Mouse (Mus musculus): ENCODE measurements at regions not wholly inside any gene's neighbourhood (a gene's known extent, or its start where the extent isn't known, plus 50 kb on each side); places are given as distances from the start of the nearest gene placed in this dataset.
A peak's percentile ranks its signal among the peaks of the same experiment; 100 is the strongest.
"Not testable (repeated sequence)": the region's sequence is repeated elsewhere in the genome, so short reads cannot be mapped to it uniquely, and the experiment has no call there.

DNA sequence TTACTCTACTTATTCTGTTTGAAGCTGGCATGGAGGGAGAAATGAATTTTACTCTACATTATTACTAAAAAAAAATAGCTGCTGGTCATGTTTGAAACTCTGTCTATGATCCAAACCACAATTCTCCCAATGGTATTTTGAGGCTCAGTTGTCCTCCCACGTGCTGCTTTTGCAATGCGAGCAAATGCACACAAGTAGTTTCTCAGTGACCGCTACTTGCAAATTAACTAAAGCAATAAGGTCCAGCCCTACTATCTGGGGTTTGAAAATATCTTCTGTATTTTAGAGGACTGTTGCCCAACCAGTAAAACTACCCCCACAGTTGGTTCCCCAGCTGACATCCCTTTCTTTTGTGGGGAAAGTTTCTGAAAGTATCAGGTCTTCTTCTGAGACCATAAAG, 276.0 kb downstream of the Cetn3 start:
- no peak for DNase-seq

DNA sequence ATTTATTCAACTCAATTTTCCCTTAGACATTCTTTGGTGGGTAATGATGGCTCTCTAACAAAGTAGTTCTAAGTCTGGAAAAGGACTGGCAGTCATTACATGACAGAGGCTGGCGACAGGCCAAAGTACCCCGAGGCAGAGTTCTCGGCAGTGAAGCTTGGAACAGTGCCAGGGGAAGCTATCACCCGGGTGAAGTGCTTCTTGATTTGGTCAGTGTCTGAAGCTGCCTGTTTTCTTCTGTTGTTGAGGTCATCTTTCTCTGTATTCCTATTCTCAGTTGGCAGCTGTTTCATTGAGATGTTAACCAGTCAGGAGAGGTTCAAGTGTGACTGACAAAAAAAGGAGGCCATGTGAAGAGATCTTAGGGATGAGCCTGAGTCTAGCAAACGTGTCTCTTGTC, 276.6 kb downstream of the Cetn3 start:
- peak; percentile 43 to 69 for DNase-seq

DNA sequence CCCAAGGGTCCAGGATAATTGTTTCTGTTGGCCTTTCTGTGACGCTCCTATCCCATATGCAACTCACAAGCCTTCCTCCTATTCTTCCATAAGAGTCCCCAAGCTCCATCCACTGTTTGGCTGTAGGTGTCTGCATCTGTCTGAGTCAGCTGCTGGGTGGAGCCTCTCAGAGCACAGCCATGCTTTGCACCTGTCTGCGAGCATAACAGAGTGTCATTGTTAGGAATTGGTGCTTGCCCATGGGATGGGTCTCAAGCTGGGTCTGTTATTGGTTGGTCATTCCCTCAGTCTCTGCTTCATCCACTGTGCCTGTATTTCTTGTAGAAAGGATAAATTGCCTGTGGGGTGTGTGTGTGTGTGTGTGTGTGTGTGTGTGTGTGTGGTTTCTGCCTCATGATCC, 281.0 kb downstream of the Cetn3 start:
- DNase-seq = not testable (repeated sequence)

DNA sequence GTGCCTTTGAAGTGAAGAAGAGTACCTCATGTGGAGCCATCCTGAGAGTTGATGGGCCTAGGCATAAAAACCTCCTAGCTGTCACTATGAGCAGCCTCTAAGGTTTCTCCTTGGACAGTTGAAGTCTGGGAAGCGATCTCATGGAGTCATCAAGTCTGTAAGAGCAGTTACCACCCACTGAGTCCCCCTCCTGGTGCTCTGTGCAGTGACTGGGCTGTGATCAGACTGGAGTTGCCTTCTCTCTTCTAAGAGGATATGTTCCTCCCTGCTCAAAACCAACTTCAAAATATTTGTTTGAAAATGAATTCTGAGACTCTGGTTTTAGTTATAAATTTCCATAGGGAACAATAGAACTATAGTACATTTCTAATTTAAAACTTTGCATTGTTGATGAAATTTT, 283.3 kb downstream of the Cetn3 start:
- DNase-seq = no peak

DNA sequence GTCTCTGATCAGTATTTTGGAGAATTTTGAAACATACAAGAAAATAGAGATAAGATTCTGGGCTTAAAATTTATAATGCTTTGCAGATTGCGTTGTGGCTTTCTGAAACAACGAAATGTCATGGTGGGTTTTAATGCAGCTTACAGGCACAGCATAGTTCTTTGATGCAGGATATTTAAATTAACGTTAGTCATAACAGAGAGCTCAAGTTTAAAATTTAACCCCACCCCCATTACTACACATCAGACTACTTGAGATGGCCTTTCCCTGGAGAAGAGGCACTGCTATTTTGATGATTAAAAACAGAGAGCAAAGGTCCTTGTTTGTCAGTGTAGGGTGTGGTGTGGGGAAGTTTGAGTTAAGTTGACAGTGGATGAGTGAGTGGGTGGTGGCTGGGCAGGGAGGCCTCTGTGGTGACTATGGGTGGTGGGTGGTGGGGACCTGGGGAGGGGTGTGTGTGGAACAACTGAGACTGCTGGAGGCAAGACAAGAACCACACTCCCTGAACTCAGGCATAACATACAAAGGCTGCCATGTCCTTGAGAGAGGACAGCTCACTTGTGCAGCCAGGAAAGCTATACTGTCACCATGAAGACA, 283.9 kb downstream of the Cetn3 start:
- no peak for DNase-seq

DNA sequence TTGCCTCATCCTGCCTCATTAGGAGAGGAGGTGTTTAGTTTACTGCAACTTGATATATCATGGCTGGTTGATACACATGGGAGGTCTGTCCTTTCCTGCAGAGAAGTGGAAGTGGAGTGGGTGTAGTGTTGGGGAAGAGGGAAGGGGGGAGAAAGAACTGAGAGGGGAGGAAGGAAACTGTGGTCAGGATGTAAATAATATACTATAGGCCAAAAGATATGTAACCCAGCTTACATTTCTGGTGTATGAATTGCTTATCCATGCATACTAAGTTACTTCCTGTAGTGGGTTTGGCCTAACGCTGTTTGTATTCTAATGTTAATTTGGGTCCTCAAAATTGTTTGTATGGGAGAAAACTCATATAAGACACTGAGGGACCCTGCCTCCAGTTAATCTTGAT, 289.6 kb downstream of the Cetn3 start:
- no peak for DNase-seq

DNA sequence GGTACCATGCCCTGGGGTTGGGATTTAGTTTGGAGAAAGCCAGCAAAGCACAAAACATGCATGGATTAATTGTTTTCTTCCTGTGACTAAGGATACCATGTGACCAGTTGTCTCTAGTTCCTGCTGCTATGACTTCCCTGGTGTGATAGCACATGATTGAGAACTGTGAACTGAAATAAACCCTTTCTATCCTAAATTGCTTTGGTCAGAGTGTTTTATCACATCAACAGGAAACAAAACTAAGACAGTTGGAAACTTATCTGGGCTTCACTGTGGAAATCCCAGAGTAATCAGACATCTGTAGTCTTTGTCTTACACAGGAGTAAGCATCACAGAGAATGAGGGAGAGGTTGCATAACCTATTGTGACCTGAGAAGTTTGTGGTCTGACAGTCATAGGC, 290.5 kb downstream of the Cetn3 start:
- DNase-seq = no peak

DNA sequence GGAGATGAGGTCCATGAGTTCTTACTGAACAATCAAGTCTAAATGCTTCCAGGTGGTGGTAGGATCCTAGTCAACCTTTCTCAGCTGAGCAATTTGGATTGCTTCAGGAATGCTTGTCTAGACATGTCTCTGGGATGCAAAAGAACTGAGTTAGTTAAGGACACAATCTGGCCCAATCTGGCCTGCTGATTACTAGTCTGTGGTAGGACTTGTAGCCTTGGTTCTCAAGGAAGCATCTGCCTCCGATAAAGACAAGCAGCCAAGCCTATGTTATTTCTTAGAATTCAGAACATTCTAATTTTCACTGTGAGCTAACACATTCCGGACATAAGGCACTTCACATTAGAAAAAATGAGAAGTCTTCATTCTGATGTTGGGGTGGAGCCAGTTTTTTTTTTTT, 298.5 kb downstream of the Cetn3 start:
- DNase-seq = no peak

DNA sequence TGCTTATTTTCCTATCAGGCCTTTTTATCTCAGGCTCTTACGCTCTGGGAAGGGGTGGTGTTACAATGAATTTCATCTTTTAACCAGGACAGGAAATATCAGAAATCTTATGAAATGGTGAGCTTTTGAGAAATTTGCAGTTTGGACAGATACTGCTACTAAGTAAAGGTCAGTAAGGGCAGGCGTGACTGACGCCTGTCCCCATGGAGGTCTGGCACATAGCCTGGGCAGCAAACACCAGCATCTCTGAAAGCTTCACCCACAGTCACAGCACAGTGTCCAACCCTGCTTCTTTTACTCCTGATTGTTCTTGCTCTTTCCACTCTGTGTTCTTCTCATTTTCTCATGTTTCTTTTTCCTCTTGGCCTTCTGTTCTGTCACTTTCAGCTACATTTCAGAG, 304.8 kb downstream of the Cetn3 start:
- DNase-seq = no peak

DNA sequence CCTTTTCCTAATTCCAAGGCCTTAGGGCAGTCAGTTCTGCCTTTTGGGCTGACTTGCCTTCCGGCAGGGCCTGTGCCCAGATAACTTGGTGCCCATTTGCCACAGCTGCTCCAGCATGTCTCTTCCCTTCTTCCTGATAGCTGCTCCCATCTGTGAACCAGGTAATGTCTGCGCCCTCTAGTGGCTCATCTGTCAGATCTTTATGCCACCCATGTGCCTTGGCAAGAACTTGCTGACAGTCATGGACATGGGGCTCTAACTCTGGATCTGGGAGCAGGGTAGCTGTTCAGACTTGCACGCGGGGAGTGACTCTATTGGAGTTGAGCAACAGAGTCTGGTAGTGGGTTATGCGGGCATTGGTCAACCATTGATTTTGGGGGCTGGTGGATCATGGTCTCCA, 309.3 kb downstream of the Cetn3 start:
- DNase-seq = no peak

DNA sequence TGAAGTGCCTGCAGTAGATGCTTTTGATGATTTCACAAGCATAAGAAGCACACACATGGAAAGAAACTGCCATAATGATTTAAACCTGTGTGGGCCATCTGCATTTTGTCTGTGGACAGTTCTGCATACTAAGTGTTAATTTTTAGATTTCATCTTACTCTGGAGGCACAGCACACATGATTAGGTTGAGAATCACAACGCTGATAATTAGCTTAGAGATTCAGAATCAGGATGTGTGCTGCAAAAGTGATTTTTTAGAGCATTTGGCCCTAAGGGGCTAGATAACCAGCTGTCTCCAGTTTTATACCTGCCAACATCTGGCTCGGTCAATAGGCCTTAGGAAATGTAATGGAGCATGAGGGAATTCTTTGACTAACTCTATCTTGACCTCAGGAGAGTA, 323.2 kb downstream of the Cetn3 start:
- DNase-seq = no peak

DNA sequence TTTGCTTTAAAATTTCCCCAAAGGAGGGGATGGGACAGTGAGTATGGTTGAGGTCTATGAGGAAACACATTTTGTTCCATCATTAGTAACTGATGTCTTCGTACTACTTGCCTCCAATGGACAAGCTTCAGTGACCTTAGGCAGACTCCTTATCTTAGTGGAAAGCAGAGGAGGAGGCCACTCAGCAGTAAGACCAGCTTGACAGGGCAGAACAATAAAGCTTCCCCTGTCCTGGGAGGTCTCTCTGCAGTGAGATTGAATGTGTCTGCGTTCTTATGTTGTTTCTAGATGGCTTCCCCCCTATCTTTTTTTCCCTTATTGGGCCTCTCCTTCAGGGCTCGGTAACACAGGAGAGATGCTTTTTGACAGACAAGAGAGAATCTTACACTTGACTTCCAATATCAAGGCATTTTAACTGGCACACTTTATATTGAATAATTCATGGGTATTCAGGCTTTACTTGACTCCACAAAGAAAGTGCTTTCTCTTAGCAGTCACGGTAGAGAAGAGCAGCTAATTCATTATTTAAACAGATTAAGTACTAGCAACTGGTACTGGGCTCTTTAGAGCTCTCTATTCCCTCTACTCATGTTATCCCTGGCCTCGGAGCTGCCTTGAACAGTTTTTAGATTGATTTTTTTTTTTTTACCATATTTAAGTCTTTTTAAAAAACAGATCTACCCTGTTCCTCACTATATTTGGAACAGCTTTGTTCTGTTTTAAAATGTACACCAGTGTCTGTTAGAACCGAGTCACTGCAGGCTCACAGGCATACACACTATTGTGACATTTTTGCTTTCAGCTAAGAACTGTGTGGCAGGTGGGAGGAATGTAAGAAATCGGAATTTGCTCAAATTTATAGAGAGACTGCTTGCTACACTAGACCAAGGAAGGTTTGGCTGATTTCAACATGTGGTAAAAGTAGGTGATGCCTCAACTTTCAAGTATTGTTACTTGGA, 347.2 kb downstream of the Cetn3 start:
- no peak for DNase-seq

All from lung, postnatal 4 days (tissue).